Mouse (Mus musculus) lung, postnatal 0 days (tissue): ENCODE results near the gene Gpr4.

Experiments used
- CTCF ChIP-seq: IDR thresholded peaks from 2 replicates; pipeline ENCODE4 v1.5.1; 2016; ENCODE audit warnings: antibody characterized with exemption, mild to moderate bottlenecking
- EP300 ChIP-seq: IDR thresholded peaks from 2 replicates; pipeline ENCODE4 v1.6.1; 2016; ENCODE audit warnings: antibody characterized with exemption, mild to moderate bottlenecking, control low read depth

GRCm38 (mm10) chr7:19255395-19255794, 43.1 kb downstream of the Gpr4 start:
- TF ChIP-seq CTCF (no peak), EP300 (no peak)
